11 mouse cellular contexts compared by ENCODE assay signal in genomic region chr6:142938549-142939345, GRCm38 (mm10). TPM values are rescaled to one million over a fixed set of nuclear protein-coding genes. Genes with fewer than 3 reads are reported as not detected.
DNase-seq lines count a peak whose midpoint lies in the region; ATAC-seq lines count a peak whose summit lies in the region.
"Had no signal": no experiment of that assay in that cellular context is flagged by ENCODE, and none has a peak within 500 bp of the region (broad histone marks: within the 10 kb centered on the region; RNA-seq: fewer than 3 reads in every experiment).

No protein-coding gene starts in this region.

- 0 out of 2 replicates have a peak, but pooled peaks cover 2% of the 10 kb centered on the region for H3K36me3 ChIP-seq in forebrain, embryonic 14.5 days (ENCODE audit: control insufficient read depth, insufficient read depth, low read length)
- no peaks in the 10 kb centered on the region for H3K36me3 ChIP-seq in neural tube, embryonic 14.5 days (ENCODE audit: control insufficient read depth, insufficient read depth, low read length)
- H3K36me3 ChIP-seq: heart, embryonic 13.5 days; liver, embryonic 13.5 days had no signal

- intact Hi-C loops in left cerebral cortex, postnatal 4 days (cut with DNase I): no loop called here
- intact Hi-C loops in left cerebral cortex, postnatal 14 days (cut with DNase I): no loop called here
- intact Hi-C loops in left cerebral cortex, postnatal 25 days (cut with DNase I): no loop called here

- H3K4me2 ChIP-seq in forebrain, embryonic 14.5 days (ENCODE audit: low read length): no peak overlapping the region
- no peak overlapping the region for H3K4me2 ChIP-seq in neural tube, embryonic 14.5 days (ENCODE audit: low read depth, low read length)
- H3K4me2 ChIP-seq: heart, embryonic 13.5 days; liver, embryonic 13.5 days had no signal

- no peaks in the 10 kb centered on the region for H3K9me3 ChIP-seq in forebrain, embryonic 14.5 days (replicated peaks; ENCODE audit: control insufficient read depth, low read length)
- H3K9me3 ChIP-seq in neural tube, embryonic 14.5 days (ENCODE audit: control insufficient read depth, low read length): no peaks in the 10 kb centered on the region
- H3K9me3 ChIP-seq: heart, embryonic 13.5 days; liver, embryonic 13.5 days had no signal

- peak; percentile 79 for DNase-seq in left cerebral cortex, postnatal 4 days
- DNase-seq in left cerebral cortex, postnatal 14 days (ENCODE audit: low spot score in 2 of 2): no peak
- DNase-seq in forebrain, embryonic 14.5 days (ENCODE audit: low spot score): peak; percentile 76
- DNase-seq in kidney, postnatal 14 days: peak; percentile 79
- no peak for DNase-seq in left cerebral cortex, postnatal 25 days (ENCODE audit: low spot score in 2 of 2)
- DNase-seq in right cerebral cortex, adult 18-20 months: no peak
- no peak for DNase-seq in thymus, postnatal 10 days (ENCODE audit: low spot score in 2 of 2)
- DNase-seq: liver, embryonic 13.5 days had no signal

- H3K9ac ChIP-seq in forebrain, embryonic 14.5 days (ENCODE audit: low read length): no peak overlapping the region
- H3K9ac ChIP-seq in neural tube, embryonic 14.5 days (replicated peaks; ENCODE audit: low read depth, low read length): no peak overlapping the region
- H3K9ac ChIP-seq: heart, embryonic 13.5 days; liver, embryonic 13.5 days had no signal

- 35% methylated on average over 9 of the region's 9 CpGs for WGBS in forebrain, embryonic 14.5 days
- WGBS in neural tube, embryonic 14.5 days: 28% methylated on average over 9 of the region's 9 CpGs

- H3K27me3 ChIP-seq in forebrain, embryonic 14.5 days (replicated peaks; ENCODE audit: control insufficient read depth, insufficient read depth, low read length): no peaks in the 10 kb centered on the region
- H3K27me3 ChIP-seq in neural tube, embryonic 14.5 days (ENCODE audit: control insufficient read depth, insufficient read depth, low read length): no peaks in the 10 kb centered on the region
- H3K27me3 ChIP-seq: heart, embryonic 13.5 days; liver, embryonic 13.5 days had no signal

- ATAC-seq in forebrain, embryonic 14.5 days: peak; percentile 65
- ATAC-seq in neural tube, embryonic 14.5 days (ENCODE audit: low read depth): peak; percentile 28

- no peak overlapping the region for H3K4me3 ChIP-seq in forebrain, embryonic 14.5 days (ENCODE audit: low read depth, low read length)
- H3K4me3 ChIP-seq in neural tube, embryonic 14.5 days (ENCODE audit: low read depth, low read length): no peak overlapping the region
- H3K4me3 ChIP-seq: heart, embryonic 13.5 days; liver, embryonic 13.5 days had no signal

- peak overlapping the region; percentile 3; the same call in 1 of the 2 replicates for H3K27ac ChIP-seq in forebrain, embryonic 14.5 days (ENCODE audit: low read depth, low read length)
- H3K27ac ChIP-seq in neural tube, embryonic 14.5 days (ENCODE audit: low read depth, low read length): no peak overlapping the region
- H3K27ac ChIP-seq: heart, embryonic 13.5 days; liver, embryonic 13.5 days had no signal

- peaks cover 15% of the 10 kb centered on the region; the same call in 1 of the 2 replicates for H3K4me1 ChIP-seq in forebrain, embryonic 14.5 days (ENCODE audit: control insufficient read depth, insufficient read depth, low read length)
- peaks cover 9% of the 10 kb centered on the region; the same call in 1 of the 2 replicates for H3K4me1 ChIP-seq in neural tube, embryonic 14.5 days (ENCODE audit: control insufficient read depth, insufficient read depth, low read length)
- H3K4me1 ChIP-seq: liver, embryonic 13.5 days had no signal

RNA-seq across cellular contexts. Expression of gene St8sia1, which starts 25.5 kb away (rescaled TPM):
- 10 to 100 TPM; 31.4 to 33.5 TPM for total RNA-seq in left cerebral cortex, postnatal 4 days (2021)
- total RNA-seq in left cerebral cortex, postnatal 14 days (2021): 10 to 100 TPM; 22.1 to 24.0 TPM
- polyA plus RNA-seq in forebrain, embryonic 14.5 days (2014; fragmentation: Nextera tagmentation; extraction: Ambion mirVana): 4.1 and 4.7 TPM in 2 replicates
- 8.2 and 9.5 TPM in 2 replicates for polyA plus RNA-seq in neural tube, embryonic 14.5 days (2014; fragmentation: Nextera tagmentation; extraction: Ambion mirVana)
- total RNA-seq in left cerebral cortex, postnatal 25 days (2021): 10 to 100 TPM; 22.2 to 27.1 TPM
- total RNA-seq: MEL had no signal

Comparison
In these comparisons a context has a peak if more than half of its experiments do, and no peak if none do; other contexts are left out.
1. DNase-seq: peak in left cerebral cortex, postnatal 4 days (single experiment), forebrain, embryonic 14.5 days (single experiment) and kidney, postnatal 14 days (single experiment); none in left cerebral cortex, postnatal 14 days (0 of 2), left cerebral cortex, postnatal 25 days (0 of 2), right cerebral cortex, adult 18-20 months (single experiment) and thymus, postnatal 10 days (0 of 2).